Mouse (Mus musculus): ENCODE data around the gene Gna15. TPM values are rescaled to one million over a fixed set of nuclear protein-coding genes. Genes with fewer than 3 reads are reported as not detected.

Gene Gna15
- polyA plus RNA-seq, 1 experiment = 11.2 TPM

DNA sequence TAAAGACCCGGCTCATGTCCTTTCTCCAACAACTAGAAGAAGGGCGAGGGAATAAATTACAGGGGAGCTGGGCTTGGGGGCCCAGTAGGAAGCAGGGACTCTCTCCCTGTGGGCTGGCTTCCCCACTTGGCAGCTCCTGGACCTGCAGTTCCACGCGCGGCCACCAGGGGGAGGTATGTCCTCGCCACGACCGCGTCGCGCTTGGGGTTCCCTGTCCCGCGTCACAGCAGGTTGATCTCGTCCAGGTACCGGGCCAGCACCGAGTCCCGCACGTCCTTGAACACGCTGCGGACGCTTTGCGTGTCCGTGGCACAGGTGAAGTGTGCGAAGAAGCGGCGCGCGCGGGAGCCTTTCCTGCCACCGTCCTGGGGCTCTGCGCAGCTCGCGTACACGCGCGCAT is 21.4 kb downstream of the Gna15 start:
- no peaks in the 10 kb centered on the region; the same call in 1 of the 2 replicates for H3K36me3 ChIP-seq (ENCODE audit: control insufficient read depth, insufficient read depth, low read length, poor library complexity, severe bottlenecking)
- TF ChIP-seq CTCF (IDR thresholded peaks at IDR 0.05; ENCODE audit: low read depth, low read length) (peak; percentile 95), POLR2A (IDR thresholded peaks at IDR 0.05; ENCODE audit: insufficient read depth, low read length) (no peak), EP300 (IDR thresholded peaks at IDR 0.05; ENCODE audit: insufficient read depth, low read depth, low read length) (no peak)
- H3K9me3 ChIP-seq (replicated peaks; ENCODE audit: control insufficient read depth, insufficient read depth, low read length, poor library complexity, severe bottlenecking) = no peaks in the 10 kb centered on the region
- peaks cover 3% of the 10 kb centered on the region for H3K4me1 ChIP-seq (ENCODE audit: control insufficient read depth, insufficient read depth, low read length)
- H3K27ac ChIP-seq (ENCODE audit: insufficient read depth, low read length) = no peak overlapping the region
- no peaks in the 10 kb centered on the region for H3K27me3 ChIP-seq (ENCODE audit: control insufficient read depth, insufficient read depth, low read length, poor library complexity, severe bottlenecking)
- H3K4me3 ChIP-seq (ENCODE audit: low read depth, low read length) = peak overlapping the region; percentile 56
- peak overlapping the region; percentile 39 for H3K9ac ChIP-seq (ENCODE audit: low read depth, poor library complexity, severe bottlenecking)

DNA sequence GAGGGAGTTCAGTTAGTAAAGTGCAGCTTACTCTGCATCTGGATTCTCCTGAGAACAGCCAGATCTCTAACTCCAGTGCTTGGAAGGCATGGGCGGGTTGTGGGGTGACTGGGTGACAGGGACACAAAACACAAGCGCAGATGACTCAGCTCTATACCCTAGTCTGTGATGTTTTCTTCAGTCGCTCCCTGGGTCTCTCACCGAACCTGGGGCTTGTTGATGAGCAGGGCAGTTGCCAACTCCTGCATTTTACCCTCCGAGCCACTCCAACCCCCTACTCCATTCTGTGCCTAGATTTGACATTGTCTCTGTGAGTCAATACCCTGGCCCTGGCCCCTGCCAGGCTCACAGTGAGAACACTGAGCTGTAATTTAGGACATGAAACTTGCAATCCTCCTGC is 22.2 kb downstream of the Gna15 start:
- no peaks in the 10 kb centered on the region for H3K9me3 ChIP-seq (replicated peaks; ENCODE audit: control insufficient read depth, insufficient read depth, low read length, poor library complexity, severe bottlenecking)
- H3K27me3 ChIP-seq (ENCODE audit: control insufficient read depth, insufficient read depth, low read length, poor library complexity, severe bottlenecking) = no peaks in the 10 kb centered on the region
- TF ChIP-seq CTCF (IDR thresholded peaks at IDR 0.05; ENCODE audit: low read depth, low read length) (no peak), POLR2A (IDR thresholded peaks at IDR 0.05; ENCODE audit: insufficient read depth, low read length) (no peak), EP300 (IDR thresholded peaks at IDR 0.05; ENCODE audit: insufficient read depth, low read depth, low read length) (no peak)
- H3K36me3 ChIP-seq (ENCODE audit: control insufficient read depth, insufficient read depth, low read length, poor library complexity, severe bottlenecking) = no peaks in the 10 kb centered on the region; the same call in 1 of the 2 replicates
- H3K9ac ChIP-seq (ENCODE audit: low read depth, poor library complexity, severe bottlenecking) = no peak overlapping the region
- H3K27ac ChIP-seq (ENCODE audit: insufficient read depth, low read length) = no peak overlapping the region
- H3K4me3 ChIP-seq (ENCODE audit: low read depth, low read length) = no peak overlapping the region
- peaks cover 3% of the 10 kb centered on the region for H3K4me1 ChIP-seq (ENCODE audit: control insufficient read depth, insufficient read depth, low read length)

DNA sequence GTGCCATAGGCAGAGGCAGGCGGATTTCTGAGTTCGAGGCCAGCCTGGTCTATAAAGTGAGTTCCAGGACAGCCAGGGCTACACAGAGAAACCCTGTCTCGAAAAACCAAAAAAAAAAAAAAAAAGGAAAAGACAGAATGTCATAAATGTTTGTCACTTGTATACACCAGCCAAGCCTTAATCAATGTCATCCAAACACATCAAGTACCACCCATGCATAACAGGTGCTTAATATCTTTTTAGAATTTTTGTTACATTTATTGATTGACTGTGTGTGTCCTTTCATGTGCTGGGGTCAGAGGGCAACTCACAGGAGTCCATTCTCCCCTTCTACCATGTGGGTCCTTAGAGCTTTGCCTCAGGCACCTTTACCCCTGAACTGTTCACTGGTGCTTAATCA is 24.0 kb downstream of the Gna15 start, which contains the start of gene S1pr4:
S1pr4 (minus strand) TSS at position 101 of the 400 bp plus-strand sequence.
- Histone ChIP-seq H3K9ac (ENCODE audit: low read depth, poor library complexity, severe bottlenecking) (0 out of 2 replicates have a peak within 1 kb of the TSS, but pooled peaks have one; percentile 0), H3K27ac (ENCODE audit: insufficient read depth, low read length) (no peak within 1 kb of the TSS), H3K4me3 (ENCODE audit: low read depth, low read length) (peak within 1 kb of the TSS; percentile 41), H3K9me3 (replicated peaks; ENCODE audit: control insufficient read depth, insufficient read depth, low read length, poor library complexity, severe bottlenecking) (no peaks in the 10 kb centered on the region), H3K4me1 (ENCODE audit: control insufficient read depth, insufficient read depth, low read length) (peaks cover 1% of the 10 kb centered on the region), H3K27me3 (ENCODE audit: control insufficient read depth, insufficient read depth, low read length, poor library complexity, severe bottlenecking) (no peaks in the 10 kb centered on the region), H3K36me3 (ENCODE audit: control insufficient read depth, insufficient read depth, low read length, poor library complexity, severe bottlenecking) (no peaks in the 10 kb centered on the region; the same call in 1 of the 2 replicates)
- TF ChIP-seq CTCF (IDR thresholded peaks at IDR 0.05; ENCODE audit: low read depth, low read length) (no peak), EP300 (IDR thresholded peaks at IDR 0.05; ENCODE audit: insufficient read depth, low read depth, low read length) (no peak), POLR2A (IDR thresholded peaks at IDR 0.05; ENCODE audit: insufficient read depth, low read length) (no peak)

DNA sequence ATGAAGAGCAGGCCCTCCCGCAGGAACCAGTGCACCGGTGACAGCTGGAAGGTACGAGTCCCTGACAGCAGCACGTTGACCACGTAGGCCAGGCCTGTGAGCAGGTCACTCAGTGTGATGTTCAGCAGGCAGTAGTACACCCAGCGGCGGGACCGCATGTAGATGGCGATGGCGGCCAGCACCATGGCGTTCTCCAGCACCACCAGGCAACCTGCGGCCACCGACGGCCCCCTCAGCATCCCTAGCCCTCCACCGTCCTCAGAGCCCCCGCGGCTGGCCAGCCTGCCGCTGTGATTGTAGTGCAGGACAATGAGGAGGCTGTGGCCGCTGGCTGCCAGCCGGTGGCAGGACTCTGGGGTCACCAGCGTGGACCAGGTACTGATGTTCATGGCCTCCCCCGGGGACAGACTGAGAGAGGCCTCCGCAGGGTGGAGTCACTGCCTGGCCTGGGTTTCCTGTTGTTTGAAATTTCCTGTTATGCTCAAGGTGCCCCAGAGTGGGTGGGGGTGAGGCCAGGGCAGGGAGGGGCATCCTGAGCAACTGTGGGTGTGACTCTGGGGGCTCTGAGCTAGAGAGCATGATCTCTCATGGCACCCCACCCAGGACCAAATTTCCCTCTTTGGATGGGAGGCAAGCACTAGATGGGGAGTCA is 24.6 kb downstream of the Gna15 start:
- 0 out of 2 replicates have a peak overlapping the region, but pooled peaks have one; percentile 0 for H3K9ac ChIP-seq (ENCODE audit: low read depth, poor library complexity, severe bottlenecking)
- no peaks in the 10 kb centered on the region for H3K27me3 ChIP-seq (ENCODE audit: control insufficient read depth, insufficient read depth, low read length, poor library complexity, severe bottlenecking)
- H3K9me3 ChIP-seq (replicated peaks; ENCODE audit: control insufficient read depth, insufficient read depth, low read length, poor library complexity, severe bottlenecking) = no peaks in the 10 kb centered on the region
- peaks cover 3% of the 10 kb centered on the region for H3K4me1 ChIP-seq (ENCODE audit: control insufficient read depth, insufficient read depth, low read length)
- H3K27ac ChIP-seq (ENCODE audit: insufficient read depth, low read length) = no peak overlapping the region
- H3K4me3 ChIP-seq (ENCODE audit: low read depth, low read length) = peak overlapping the region; percentile 41
- H3K36me3 ChIP-seq (ENCODE audit: control insufficient read depth, insufficient read depth, low read length, poor library complexity, severe bottlenecking) = no peaks in the 10 kb centered on the region; the same call in 1 of the 2 replicates
- no peak for TF ChIP-seq CTCF (IDR thresholded peaks at IDR 0.05; ENCODE audit: low read depth, low read length)
- no peak for TF ChIP-seq POLR2A (IDR thresholded peaks at IDR 0.05; ENCODE audit: insufficient read depth, low read length)
- no peak for TF ChIP-seq EP300 (IDR thresholded peaks at IDR 0.05; ENCODE audit: insufficient read depth, low read depth, low read length)

DNA sequence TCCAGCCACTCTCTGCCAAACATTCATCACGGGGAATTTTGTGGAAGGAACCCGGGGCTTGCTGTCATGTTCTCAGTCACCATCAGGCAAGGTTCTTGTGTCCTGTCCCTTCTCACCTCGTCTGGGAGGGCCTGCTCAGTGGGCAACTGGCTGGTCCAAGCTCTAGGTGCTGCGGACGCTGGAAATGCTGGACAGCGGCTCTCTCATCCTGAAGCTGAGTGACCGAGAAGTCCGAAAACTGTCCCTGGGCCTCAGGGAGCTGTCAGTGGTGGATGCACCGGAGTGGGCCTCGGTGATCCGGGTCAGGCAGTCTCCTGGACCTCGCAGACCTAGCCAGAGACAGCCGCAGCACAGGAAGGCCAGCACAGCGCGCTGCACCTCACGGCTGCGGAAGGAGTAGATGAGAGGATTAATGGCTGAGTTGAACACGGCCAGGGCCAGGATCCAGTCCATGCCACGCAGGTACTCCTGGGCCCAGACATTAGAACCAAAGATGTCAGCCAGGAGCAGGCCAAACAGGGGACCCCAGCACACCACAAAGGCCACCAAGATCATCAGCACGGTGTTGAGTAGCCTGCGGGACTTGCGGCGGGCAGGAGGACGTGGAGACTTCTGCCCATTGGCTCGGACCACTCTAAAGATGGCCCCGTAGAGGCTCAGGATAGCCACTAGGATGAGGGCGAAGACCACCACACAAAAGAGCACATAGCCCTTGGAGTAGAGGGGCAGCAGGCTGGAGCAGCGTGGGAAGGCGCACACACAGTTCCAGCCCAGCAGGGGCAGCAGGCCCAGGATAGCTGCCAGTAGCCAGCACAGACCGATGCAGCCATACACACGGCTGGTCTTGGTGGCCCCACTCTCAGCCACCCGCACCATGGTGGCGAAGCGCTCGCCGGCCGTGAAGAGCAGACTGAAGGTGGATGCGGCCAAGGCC is 25.4 kb downstream of the Gna15 start:
- Histone ChIP-seq H3K4me3 (ENCODE audit: low read depth, low read length) (peak overlapping the region; percentile 41), H3K27me3 (ENCODE audit: control insufficient read depth, insufficient read depth, low read length, poor library complexity, severe bottlenecking) (no peaks in the 10 kb centered on the region), H3K9ac (ENCODE audit: low read depth, poor library complexity, severe bottlenecking) (0 out of 2 replicates have a peak overlapping the region, but pooled peaks have one; percentile 0), H3K36me3 (ENCODE audit: control insufficient read depth, insufficient read depth, low read length, poor library complexity, severe bottlenecking) (no peaks in the 10 kb centered on the region; the same call in 1 of the 2 replicates), H3K9me3 (replicated peaks; ENCODE audit: control insufficient read depth, insufficient read depth, low read length, poor library complexity, severe bottlenecking) (no peaks in the 10 kb centered on the region), H3K27ac (ENCODE audit: insufficient read depth, low read length) (no peak overlapping the region), H3K4me1 (ENCODE audit: control insufficient read depth, insufficient read depth, low read length) (peaks cover 3% of the 10 kb centered on the region)
- TF ChIP-seq CTCF (IDR thresholded peaks at IDR 0.05; ENCODE audit: low read depth, low read length) (no peak), POLR2A (IDR thresholded peaks at IDR 0.05; ENCODE audit: insufficient read depth, low read length) (no peak), EP300 (IDR thresholded peaks at IDR 0.05; ENCODE audit: insufficient read depth, low read depth, low read length) (no peak)

Data from ES-Bruce4 (cell line).